Mouse (Mus musculus) monocyte, adult 59 days (primary cell): Measurements from ENCODE around the gene Defa22. TPM values are rescaled to one million over a fixed set of nuclear protein-coding genes. Genes with fewer than 3 reads are reported as not detected.

ENCODE experiments used
- total RNA-seq, 2 experiments: library from RNA; stranded (reverse); gene quantifications; one replicate each; pipeline ENCODE4 v1.2.4; 2023

The Defa22 gene
- total RNA-seq, result not detected

GRCm38 (mm10) chr8:21161977-21162376 lies at the start of gene Defa22:
Gene Defa22 (plus strand): TSS chr8:21162277.

GRCm38 (mm10) chr8:21134342-21134741 lies 27.7 kb upstream of the Defa22 start, which contains the start of gene Defa30:
Gene Defa30 (plus strand): TSS chr8:21134642.

GRCm38 (mm10) chr8:21191314-21191713 lies 29.2 kb downstream of the Defa22 start, which contains the start of gene Defa31:
Gene Defa31 (plus strand): TSS chr8:21191614.

GRCm38 (mm10) chr8:21201261-21201660 lies 39.2 kb downstream of the Defa22 start, which contains the start of gene Gm15293:
Gene Gm15293 (plus strand): TSS chr8:21201561.

Other genes starting within 250 kb of the Defa22 start
- gene Gm6040, start 240.2 kb upstream of the Defa22 start, total RNA-seq, result not detected
- not detected for gene AY761185, start 217.6 kb upstream of the Defa22 start, total RNA-seq
- not detected for gene Defa21, start 136.7 kb upstream of the Defa22 start, total RNA-seq
- gene Defa23, start 107.2 kb upstream of the Defa22 start, total RNA-seq, result not detected
- not detected for gene Defa35, start 97.2 kb upstream of the Defa22 start, total RNA-seq
- gene Defa25, start 77.8 kb upstream of the Defa22 start, total RNA-seq, result not detected
- not detected for gene Gm14851, start 66.2 kb upstream of the Defa22 start, total RNA-seq
- gene Defa30, start 27.6 kb upstream of the Defa22 start, total RNA-seq, result not detected
- gene Defa31, start 29.3 kb downstream of the Defa22 start, total RNA-seq, result not detected
- gene Gm15293, start 39.3 kb downstream of the Defa22 start, total RNA-seq, result not detected
- not detected for gene Gm15292, start 87.5 kb downstream of the Defa22 start, total RNA-seq
- gene Defa27, start 153.3 kb downstream of the Defa22 start, total RNA-seq, result not detected
- gene Defa29, start 164.7 kb downstream of the Defa22 start, total RNA-seq, result not detected
- gene Defa2, start 216.2 kb downstream of the Defa22 start, total RNA-seq, result not detected
- not detected for gene Defa33, start 229.5 kb downstream of the Defa22 start, total RNA-seq